Mouse (Mus musculus): ENCODE results near the gene Tmem40. TPM values are rescaled to one million over a fixed set of nuclear protein-coding genes. Genes with fewer than 3 reads are reported as not detected.
A peak's percentile ranks its signal among the peaks of the same experiment; 100 is the strongest.

Gene Tmem40
- polyA plus RNA-seq, 1 experiment from 2014 or later = 1.3 TPM

- no peak overlapping the region for H3K4me3 ChIP-seq
- no peak overlapping the region for H3K9ac ChIP-seq
- WGBS = 70% methylated on average over 34 of the region's 34 CpGs
- H3K4me1 ChIP-seq (replicated peaks) = peaks cover 19% of the 10 kb centered on the region
- peaks cover 98% of the 10 kb centered on the region for H3K36me3 ChIP-seq
- no peaks in the 10 kb centered on the region for H3K27me3 ChIP-seq
- H3K27ac ChIP-seq = 0 out of 2 replicates have a peak overlapping the region, but pooled peaks have one; percentile 7
- no peak overlapping the region for H3K4me2 ChIP-seq
- H3K9me3 ChIP-seq (replicated peaks) = no peaks in the 10 kb centered on the region
- peak; percentile 28; the same call in 1 of the 2 replicates for ATAC-seq (replicated peaks; ENCODE audit: insufficient number of reproducible peaks, insufficient read depth, low FRiP score, low read depth)
These were observed 29.9 kb upstream of the Tmem40 start for GRCm38 (mm10) chr6:115791842-115792686.

DNA sequence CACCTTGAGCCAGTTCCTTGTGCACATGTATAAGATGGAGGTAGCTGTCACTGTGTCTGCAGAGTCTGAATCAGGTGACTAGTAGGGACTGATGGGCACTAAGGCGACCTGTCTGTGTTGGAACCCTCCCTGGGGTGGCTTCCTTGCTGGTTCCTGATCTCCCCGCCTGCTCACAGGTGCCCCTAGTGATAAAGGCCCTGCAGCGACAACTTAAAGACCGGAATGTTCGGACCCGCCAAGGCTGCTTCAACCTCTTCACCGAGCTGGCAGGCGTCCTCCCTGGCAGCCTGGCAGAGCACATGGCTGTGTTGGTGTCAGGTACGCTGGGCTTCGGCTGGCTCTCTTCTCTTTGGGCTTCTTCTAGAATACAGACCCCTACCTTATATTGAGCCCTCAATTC lies 28.8 kb upstream of the Tmem40 start:
- Histone ChIP-seq H3K4me1 (replicated peaks) (peaks cover 19% of the 10 kb centered on the region), H3K4me2 (no peak overlapping the region), H3K9ac (no peak overlapping the region), H3K9me3 (replicated peaks) (no peaks in the 10 kb centered on the region), H3K4me3 (no peak overlapping the region), H3K27me3 (no peaks in the 10 kb centered on the region), H3K36me3 (peaks cover 98% of the 10 kb centered on the region), H3K27ac (no peak overlapping the region)
- 74% methylated on average over 10 of the region's 10 CpGs for WGBS
- ATAC-seq (replicated peaks; ENCODE audit: insufficient number of reproducible peaks, insufficient read depth, low FRiP score, low read depth) = no peak

DNA sequence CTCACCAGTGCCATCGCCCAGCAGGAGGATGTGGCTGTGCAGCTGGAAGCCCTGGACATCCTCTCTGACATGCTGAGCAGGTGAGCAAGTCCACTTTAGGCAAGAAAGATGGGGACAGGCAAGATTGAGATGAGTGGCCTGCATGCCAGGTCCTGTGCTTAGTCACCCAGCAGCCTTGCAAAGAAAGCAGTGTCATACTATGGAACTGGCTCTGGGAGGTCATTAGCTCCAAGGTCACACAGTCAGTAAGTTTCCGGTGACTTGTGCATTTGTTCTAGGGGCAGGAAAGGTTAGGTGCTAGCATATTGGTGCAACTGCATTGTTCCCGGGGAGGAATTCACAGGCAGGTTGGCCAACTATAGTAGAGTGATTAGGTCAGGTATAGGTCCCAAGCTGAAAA lies 20.6 kb upstream of the Tmem40 start:
- ATAC-seq (replicated peaks; ENCODE audit: insufficient number of reproducible peaks, insufficient read depth, low FRiP score, low read depth) = no peak
- 70% methylated on average over 3 of the region's 3 CpGs for WGBS
- no peak overlapping the region for H3K4me3 ChIP-seq

DNA sequence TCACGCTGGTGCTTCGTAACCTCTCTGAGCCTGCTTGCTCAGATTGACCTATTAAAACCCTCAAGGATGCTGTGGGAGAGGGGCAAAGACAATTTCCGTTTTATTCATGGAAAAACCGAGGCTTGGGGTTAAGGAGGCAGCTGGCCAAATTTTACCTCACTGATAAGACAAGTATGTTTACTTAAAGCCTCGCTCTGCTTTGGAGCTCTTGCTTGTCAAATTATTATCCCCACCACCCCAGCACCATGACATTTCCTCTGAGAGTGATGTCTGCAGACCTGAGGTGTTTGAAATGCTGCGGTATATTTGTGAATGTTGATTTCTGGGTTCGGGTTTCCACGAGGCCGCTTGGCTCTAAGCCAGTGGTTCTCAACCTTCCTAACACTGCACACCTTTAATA lies 14.2 kb upstream of the Tmem40 start:
- Histone ChIP-seq H3K9ac (peak overlapping the region; percentile 91; the same call in 1 of the 2 replicates), H3K4me3 (peak overlapping the region; percentile 87), H3K9me3 (replicated peaks) (no peaks in the 10 kb centered on the region), H3K36me3 (peaks cover 21% of the 10 kb centered on the region), H3K27ac (peak overlapping the region; percentile 97), H3K4me2 (peak overlapping the region; percentile 88), H3K4me1 (replicated peaks) (peaks cover 40% of the 10 kb centered on the region), H3K27me3 (no peaks in the 10 kb centered on the region)
- no peak; the same call in 1 of the 2 replicates for ATAC-seq (replicated peaks; ENCODE audit: insufficient number of reproducible peaks, insufficient read depth, low FRiP score, low read depth)
- 14% methylated on average over 9 of the region's 9 CpGs for WGBS

More for the DNA sequence above, 20.6 kb upstream of the Tmem40 start:
- Histone ChIP-seq H3K9ac (no peak overlapping the region), H3K36me3 (peaks cover 80% of the 10 kb centered on the region), H3K4me1 (replicated peaks) (peaks cover 11% of the 10 kb centered on the region; the same call in 1 of the 2 replicates), H3K27me3 (no peaks in the 10 kb centered on the region), H3K4me2 (no peak overlapping the region), H3K9me3 (replicated peaks) (no peaks in the 10 kb centered on the region), H3K27ac (peak overlapping the region; percentile 9; the same call in 1 of the 2 replicates)

DNA sequence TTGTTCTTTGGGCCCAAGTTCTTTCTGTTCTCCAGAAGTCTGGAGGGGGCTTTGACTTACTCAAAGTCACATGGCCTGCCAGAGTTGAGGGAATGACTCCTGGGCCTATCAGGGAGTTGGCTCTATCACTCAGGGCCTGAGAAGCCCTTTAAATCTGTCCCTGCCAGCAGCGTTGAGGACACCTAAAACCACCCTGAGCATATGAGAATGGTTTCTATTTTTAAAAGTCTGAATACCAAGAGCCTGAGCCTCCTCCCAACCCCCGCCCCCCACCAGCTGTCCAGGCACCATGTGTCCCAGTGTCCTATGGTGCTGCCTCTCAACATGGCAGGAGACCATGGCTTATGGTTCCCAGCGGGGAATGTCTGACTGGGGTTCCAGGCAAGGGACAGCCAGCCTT lies 13.6 kb upstream of the Tmem40 start:
- H3K36me3 ChIP-seq = peaks cover 16% of the 10 kb centered on the region
- peaks cover 40% of the 10 kb centered on the region for H3K4me1 ChIP-seq (replicated peaks)
- H3K4me2 ChIP-seq = peak overlapping the region; percentile 88
- ATAC-seq (replicated peaks; ENCODE audit: insufficient number of reproducible peaks, insufficient read depth, low FRiP score, low read depth) = peak; percentile 69
- 20% methylated on average over 3 of the region's 3 CpGs for WGBS
- peak overlapping the region; percentile 87 for H3K4me3 ChIP-seq
- peak overlapping the region; percentile 91 for H3K9ac ChIP-seq
- H3K9me3 ChIP-seq (replicated peaks) = no peaks in the 10 kb centered on the region
- H3K27me3 ChIP-seq = no peaks in the 10 kb centered on the region
- H3K27ac ChIP-seq = peak overlapping the region; percentile 97

GRCm38 (mm10) chr6:115774501-115774921 lies 12.3 kb upstream of the Tmem40 start, which contains the start of gene Cand2:
Gene Cand2 (plus strand): TSS chr6:115774538.
- H3K27me3 ChIP-seq = no peaks in the 10 kb centered on the region
- H3K4me1 ChIP-seq (replicated peaks) = peaks cover 40% of the 10 kb centered on the region
- under 1% methylated on average over 28 of the region's 28 CpGs for WGBS
- peaks cover 8% of the 10 kb centered on the region; the same call in 1 of the 2 replicates for H3K36me3 ChIP-seq
- peak within 1 kb of the TSS; percentile 91 for H3K9ac ChIP-seq
- H3K4me3 ChIP-seq = peak within 1 kb of the TSS; percentile 87
- H3K4me2 ChIP-seq = peak within 1 kb of the TSS; percentile 88
- H3K9me3 ChIP-seq (replicated peaks) = no peaks in the 10 kb centered on the region
- peak within 1 kb of the TSS; percentile 97 for H3K27ac ChIP-seq
- peak; percentile 67 for ATAC-seq (replicated peaks; ENCODE audit: insufficient number of reproducible peaks, insufficient read depth, low FRiP score, low read depth)

DNA sequence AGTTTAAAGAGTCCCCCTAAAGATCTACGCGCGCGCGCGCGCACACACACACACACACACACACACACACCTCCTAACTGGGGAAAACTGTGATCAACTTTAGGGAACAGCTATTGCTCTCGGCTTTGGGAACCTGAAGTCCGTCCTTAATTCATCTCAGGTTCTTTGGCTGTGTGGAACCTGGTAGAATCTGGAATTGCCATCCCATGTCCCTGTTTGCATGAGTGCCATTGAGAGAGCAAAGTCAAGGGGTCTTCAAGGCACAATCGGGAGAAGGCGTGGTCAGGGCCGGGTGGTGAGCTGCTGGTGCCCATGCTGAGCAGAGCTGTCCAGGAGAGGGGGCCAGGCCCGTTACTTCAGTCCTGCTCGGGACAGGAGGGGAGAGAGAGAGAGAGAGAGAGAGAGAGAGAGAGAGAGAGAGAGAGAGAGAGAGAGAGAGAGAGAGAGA lies 11.8 kb upstream of the Tmem40 start:
- peak overlapping the region; percentile 97 for H3K27ac ChIP-seq
- ATAC-seq (replicated peaks; ENCODE audit: insufficient number of reproducible peaks, insufficient read depth, low FRiP score, low read depth) = peak; percentile 71
- peaks cover 40% of the 10 kb centered on the region for H3K4me1 ChIP-seq (replicated peaks)
- H3K9me3 ChIP-seq (replicated peaks) = no peaks in the 10 kb centered on the region
- H3K4me2 ChIP-seq = peak overlapping the region; percentile 88
- peak overlapping the region; percentile 87 for H3K4me3 ChIP-seq
- peak overlapping the region; percentile 57 for H3K9ac ChIP-seq
- 0% methylated on average over 14 of the region's 14 CpGs for WGBS
- peaks cover 7% of the 10 kb centered on the region; the same call in 1 of the 2 replicates for H3K36me3 ChIP-seq
- no peaks in the 10 kb centered on the region for H3K27me3 ChIP-seq

- ATAC-seq (replicated peaks; ENCODE audit: insufficient number of reproducible peaks, insufficient read depth, low FRiP score, low read depth) = no peak
- 75% methylated on average over 1 of the region's 1 CpGs for WGBS
- Histone ChIP-seq H3K27me3 (no peaks in the 10 kb centered on the region), H3K9ac (no peak overlapping the region), H3K4me3 (no peak overlapping the region), H3K36me3 (peaks cover 2% of the 10 kb centered on the region; the same call in 1 of the 2 replicates), H3K4me2 (no peak overlapping the region), H3K27ac (no peak overlapping the region), H3K9me3 (replicated peaks) (no peaks in the 10 kb centered on the region), H3K4me1 (replicated peaks) (peaks cover 40% of the 10 kb centered on the region)
These were observed 10.4 kb upstream of the Tmem40 start for GRCm38 (mm10) chr6:115772604-115773003.

DNA sequence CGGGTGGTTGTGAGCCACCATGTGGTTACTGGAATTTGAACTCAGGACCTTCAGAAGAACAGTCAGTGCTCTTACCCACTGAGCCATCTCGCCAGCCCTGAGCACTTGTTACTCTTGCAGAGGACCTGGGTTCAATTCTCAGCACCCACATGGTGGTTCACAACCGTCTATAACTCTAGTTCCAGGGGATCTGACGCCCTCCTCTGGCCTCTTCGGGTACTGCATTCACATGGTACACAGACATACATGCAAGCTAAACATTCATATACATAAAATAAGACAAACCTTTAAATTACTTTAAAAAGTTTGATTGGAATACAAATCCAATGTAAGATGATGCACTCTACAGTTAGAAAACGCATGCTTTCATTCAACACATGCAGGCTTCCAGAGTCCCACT lies 10.0 kb upstream of the Tmem40 start:
- no peaks in the 10 kb centered on the region for H3K27me3 ChIP-seq
- H3K9me3 ChIP-seq (replicated peaks) = no peaks in the 10 kb centered on the region
- H3K4me3 ChIP-seq = no peak overlapping the region
- no peak overlapping the region for H3K4me2 ChIP-seq
- no peaks in the 10 kb centered on the region for H3K36me3 ChIP-seq
- 84% methylated on average over 6 of the region's 6 CpGs for WGBS
- no peak for ATAC-seq (replicated peaks; ENCODE audit: insufficient number of reproducible peaks, insufficient read depth, low FRiP score, low read depth)
- H3K27ac ChIP-seq = no peak overlapping the region
- H3K4me1 ChIP-seq (replicated peaks) = peaks cover 41% of the 10 kb centered on the region
- H3K9ac ChIP-seq = no peak overlapping the region

DNA sequence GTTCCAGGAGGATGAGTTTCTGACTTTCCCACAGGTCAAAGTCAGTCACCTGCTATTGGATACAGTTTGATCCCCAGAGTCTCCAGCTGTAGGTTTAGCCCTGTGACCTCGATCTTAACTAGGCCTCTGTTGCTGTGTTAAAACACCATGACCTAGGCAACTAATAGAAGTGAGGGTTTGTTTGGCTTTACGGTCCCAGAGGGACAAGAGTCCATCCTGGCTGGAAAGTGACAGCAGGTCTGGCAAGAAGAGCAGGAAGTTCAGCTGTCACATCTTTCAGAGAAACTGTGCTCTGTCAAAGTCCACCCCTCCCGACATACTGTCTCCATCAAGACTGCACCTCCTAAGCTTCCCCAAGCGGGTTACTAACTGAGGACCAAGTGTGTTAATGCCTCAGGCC lies 8.6 kb upstream of the Tmem40 start:
- 57% methylated on average over 4 of the region's 4 CpGs for WGBS
- no peak for ATAC-seq (replicated peaks; ENCODE audit: insufficient number of reproducible peaks, insufficient read depth, low FRiP score, low read depth)

DNA sequence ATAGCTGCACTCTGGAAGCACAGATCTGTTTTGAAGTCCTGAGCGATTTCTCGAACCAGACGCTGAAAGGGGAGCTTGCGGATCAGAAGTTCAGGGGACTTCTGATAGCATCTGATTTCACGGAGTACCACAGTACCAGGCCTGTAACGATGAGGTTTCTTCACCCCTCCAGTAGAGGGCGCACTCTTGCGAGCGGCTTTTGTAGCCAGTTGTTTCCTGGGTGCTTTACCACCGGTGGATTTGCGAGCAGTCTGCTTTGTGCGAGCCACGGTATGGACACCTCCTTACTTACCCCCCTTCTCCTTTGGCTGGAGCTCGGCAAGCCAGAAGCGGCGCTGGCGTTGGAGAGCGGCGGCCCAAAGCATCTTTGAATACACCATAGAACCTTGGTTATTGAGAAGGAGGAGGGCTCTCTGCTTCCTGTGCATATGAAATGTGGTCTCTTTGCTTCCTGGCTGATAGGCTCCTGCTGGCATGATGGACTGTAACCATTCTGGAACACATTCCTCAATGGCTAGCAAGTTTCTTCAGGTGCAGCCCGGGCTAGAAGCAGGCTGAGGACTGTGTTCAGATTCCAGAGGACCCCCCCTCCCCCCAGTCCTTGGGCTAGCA lies 8.0 kb upstream of the Tmem40 start:
- ATAC-seq (replicated peaks; ENCODE audit: insufficient number of reproducible peaks, insufficient read depth, low FRiP score, low read depth) = no peak
- 81% methylated on average over 20 of the region's 20 CpGs for WGBS
- H3K4me3 ChIP-seq = no peak overlapping the region
- no peak overlapping the region for H3K9ac ChIP-seq
- H3K4me2 ChIP-seq = no peak overlapping the region
- peaks cover 22% of the 10 kb centered on the region for H3K4me1 ChIP-seq (replicated peaks)
- no peaks in the 10 kb centered on the region for H3K27me3 ChIP-seq
- H3K9me3 ChIP-seq (replicated peaks) = no peaks in the 10 kb centered on the region
- no peaks in the 10 kb centered on the region for H3K36me3 ChIP-seq
- H3K27ac ChIP-seq = no peak overlapping the region

More for the DNA sequence above, 8.6 kb upstream of the Tmem40 start:
- peaks cover 28% of the 10 kb centered on the region for H3K4me1 ChIP-seq (replicated peaks)
- H3K9ac ChIP-seq = no peak overlapping the region
- no peaks in the 10 kb centered on the region for H3K27me3 ChIP-seq
- H3K4me2 ChIP-seq = no peak overlapping the region
- H3K36me3 ChIP-seq = no peaks in the 10 kb centered on the region
- H3K9me3 ChIP-seq (replicated peaks) = no peaks in the 10 kb centered on the region
- H3K4me3 ChIP-seq = no peak overlapping the region
- no peak overlapping the region for H3K27ac ChIP-seq
